Mouse (Mus musculus): Measurements from ENCODE around the gene Gpr107.

Gene Gpr107

DNA sequence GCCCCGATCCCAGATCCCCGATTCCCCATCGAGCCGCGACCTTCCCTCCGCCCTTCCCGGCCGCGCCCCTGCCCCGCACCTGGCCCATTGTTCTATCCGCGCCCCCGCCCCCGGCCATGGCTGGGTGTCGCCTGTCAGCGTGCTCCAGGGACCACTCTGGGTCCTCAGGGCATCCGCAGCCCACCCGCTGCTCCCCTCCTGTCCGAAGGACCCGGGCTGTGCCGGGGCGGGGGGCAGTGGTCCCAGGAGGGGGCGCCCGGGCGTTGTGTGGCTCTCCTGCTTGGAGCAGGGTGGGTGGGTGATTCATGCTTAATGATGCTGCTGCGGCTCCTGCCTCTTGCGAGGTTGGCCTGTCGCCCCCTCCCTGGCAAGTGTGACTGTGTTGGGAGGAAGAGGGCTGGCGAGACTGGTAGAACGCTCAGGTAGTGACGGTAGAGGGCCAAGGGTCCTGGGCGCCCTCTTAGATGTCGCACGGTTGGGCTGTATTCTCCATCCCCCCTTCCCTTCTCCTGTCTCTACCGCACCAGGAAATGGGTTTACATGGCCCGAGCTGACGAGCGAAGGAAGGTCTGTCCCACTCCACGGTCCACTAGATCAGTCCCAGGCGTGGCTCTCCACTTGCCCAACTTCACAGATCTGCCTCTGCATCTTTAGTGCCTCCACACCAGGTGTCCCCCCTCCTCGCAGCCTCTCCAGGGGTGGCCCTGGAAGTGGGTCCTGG is 94.3 kb downstream of the Gpr107 start:
- peak; percentile 61 for DNase-seq (ENCODE audit: low spot score)

DNA sequence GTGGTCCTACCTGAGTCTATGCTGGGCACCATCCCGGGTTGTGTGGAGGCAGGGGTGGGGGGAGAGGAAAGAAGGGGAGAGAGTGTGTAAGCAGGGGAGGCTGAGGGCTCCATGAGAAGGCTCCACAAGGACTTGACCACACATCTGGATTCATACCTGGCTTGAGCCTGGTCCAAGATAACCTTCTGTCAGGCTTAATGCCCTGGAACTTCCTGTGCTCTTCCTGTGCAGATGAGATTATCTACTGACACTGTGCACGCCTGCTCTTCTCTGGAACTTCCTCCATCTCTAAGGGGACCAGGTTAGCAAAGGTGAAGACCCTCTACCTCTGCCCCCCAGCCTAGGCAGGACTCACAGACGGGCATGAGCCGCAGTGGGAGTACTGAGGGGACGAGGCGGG is 96.7 kb downstream of the Gpr107 start:
- no peak for DNase-seq (ENCODE audit: low spot score)

DNA sequence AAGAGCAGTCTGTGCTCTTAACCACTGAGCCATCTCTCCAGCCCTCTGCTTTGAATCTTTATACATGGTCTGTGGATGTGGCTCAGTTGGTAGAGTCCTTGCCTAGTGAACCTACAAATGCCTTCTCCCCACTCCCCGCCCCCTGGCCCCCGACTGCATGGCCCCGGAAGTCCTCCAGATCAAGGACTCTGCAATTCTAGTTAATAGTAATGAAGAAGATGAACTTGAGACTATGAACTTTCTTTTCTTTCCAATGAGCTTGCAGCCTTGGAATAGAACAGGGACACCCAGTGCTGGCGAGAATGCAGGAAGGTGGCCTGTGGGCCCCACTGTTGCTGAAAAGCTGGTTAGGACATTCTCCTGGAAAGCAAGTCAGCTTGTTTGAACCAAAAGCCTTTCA is 100.1 kb downstream of the Gpr107 start:
- no peak for DNase-seq (ENCODE audit: low spot score)

DNA sequence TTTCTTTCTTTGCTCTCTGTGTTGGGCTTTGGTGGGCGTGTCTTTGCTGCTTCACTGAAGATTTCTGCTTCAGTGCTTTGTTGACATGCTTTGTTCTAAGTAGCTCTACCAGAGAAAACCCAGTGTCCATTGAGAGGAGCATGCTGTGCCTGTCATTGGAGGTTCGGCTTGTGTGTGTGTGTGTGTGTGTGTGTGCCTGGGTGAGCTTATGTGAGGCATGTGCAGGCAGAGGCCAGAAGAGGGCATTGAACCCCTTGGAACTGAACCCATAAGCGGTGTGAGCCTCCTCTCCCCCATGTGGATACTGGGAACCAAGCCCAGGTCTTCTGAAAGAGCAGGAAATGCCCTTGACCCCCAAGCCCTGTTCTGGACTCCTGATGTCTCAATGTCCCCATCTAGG is 101.3 kb downstream of the Gpr107 start:
- DNase-seq (ENCODE audit: low spot score), result peak; percentile 42

DNA sequence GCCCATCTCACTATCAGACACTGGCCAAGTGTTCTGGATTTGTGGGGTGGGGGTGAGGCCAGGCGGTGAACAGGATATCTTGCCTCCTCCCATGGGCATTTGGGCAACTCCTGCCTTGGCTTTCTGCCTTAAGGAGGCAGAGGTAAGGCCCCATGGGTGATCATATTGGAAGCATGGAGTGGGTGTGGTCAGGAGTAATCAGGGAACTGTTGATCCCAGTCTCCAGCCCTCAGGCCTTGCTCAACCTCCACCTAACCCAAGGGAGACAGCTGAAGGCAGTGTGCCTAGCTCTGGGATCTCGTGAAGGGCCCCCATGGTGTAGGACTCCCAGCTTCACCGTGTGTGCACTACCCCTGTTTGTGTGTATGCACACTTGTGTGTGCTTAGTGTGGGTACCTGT is 102.7 kb downstream of the Gpr107 start:
- DNase-seq (ENCODE audit: low spot score), result no peak

DNA sequence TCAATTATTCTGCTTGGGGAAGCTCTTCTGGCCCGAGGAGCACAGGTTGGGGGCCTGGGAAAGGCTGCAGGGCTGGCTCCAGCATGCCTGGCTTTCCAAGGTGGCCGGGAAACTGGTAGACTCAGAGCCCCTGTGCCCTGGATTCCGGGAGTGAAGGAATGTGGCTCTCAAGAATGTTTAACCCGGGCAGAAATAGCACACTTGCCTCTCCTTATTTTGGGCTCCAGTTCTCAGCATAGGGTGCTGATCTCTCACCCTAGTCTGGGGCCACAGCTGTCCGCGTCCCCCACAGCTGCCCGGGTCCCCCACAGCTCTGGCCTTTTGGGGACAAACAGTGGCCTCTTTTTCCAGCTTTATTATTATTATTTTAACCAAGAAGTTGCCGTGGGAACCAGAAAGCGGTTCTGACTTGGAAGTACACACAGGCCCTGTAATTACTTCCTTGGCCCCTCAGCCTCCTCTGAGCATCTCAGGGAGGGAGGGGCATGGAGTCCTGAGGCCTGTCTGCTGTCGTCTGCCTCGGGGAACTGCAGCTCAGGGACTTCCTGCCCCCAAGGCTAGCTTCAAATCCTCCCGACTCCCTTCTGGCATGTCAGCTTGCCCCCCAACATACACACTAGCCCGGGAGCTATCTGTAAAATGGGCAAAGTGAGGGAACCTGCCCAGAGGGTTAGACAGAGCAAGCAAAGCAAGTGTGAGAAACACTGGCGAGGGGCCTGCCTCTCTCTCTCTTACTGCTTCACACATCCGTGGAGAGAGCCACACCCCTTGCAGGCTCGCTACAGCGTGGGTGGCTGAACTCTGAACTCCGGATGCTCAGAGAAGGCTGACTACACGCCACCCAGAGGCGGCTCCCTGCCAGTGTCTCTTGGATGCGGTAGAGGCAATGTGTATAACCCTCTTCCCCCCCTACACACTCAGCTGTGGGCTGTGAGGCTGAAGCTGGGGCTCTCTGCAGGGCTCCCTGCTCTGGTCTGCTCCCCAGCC is 104.1 kb downstream of the Gpr107 start:
- DNase-seq (ENCODE audit: low spot score), result peak; percentile 77

DNA sequence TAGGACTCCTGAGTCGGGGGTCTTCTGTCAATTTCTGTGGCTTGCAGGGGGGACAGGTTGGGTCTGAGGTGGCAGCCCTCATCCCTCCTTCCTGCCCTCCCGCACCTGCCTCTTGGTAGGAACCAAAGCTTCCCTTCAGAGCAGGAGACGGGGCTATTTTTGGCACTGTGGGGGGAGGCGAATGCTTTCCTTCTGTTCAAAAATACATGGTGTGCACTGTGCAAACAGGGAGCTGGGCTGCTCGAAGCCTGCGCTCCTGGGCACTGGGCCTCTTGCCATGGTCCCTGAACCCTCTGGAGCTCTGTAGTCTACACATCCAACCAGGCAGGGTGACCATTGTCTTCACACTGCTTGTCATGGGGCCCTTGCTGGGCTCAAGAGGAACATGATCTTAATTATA is 105.0 kb downstream of the Gpr107 start:
- no peak for DNase-seq (ENCODE audit: low spot score)

DNA sequence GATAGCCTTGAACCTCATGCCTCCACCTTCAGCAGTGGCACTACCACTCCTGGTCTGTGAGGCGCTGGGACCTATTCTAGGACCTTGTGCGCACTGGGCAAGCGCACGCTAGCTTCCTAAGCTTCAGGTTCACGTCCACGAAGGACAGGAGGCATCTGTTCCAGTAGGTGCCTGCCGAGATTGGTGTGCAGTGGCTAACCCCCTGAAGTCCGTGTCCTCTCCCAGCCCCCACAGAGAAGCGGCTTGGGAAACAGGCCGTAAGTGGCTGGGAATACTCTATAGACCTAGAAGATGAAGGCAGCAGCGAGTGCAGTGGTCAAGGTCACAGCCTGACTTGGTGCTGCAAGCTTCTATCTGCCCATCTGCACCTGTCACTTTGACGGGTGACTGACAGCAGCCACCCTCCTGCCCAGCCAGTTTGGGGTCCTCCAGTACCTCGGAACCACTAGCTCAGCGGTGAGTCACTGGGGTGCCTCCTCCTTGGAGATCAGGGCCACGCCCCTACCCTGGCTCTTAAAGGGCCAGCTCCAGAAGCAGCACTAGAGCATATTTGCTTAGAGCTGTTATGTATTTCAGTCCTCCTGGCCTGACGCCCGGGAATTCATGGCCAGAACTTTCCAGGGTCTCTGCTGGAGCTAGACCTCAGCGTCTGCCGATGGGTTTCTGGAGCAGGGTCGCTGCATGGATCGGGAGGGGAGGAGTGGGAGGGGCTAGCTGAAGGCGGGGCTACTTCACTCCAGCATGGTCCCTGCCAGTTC is 106.7 kb downstream of the Gpr107 start:
- DNase-seq (ENCODE audit: low spot score), result peak; percentile 76

DNA sequence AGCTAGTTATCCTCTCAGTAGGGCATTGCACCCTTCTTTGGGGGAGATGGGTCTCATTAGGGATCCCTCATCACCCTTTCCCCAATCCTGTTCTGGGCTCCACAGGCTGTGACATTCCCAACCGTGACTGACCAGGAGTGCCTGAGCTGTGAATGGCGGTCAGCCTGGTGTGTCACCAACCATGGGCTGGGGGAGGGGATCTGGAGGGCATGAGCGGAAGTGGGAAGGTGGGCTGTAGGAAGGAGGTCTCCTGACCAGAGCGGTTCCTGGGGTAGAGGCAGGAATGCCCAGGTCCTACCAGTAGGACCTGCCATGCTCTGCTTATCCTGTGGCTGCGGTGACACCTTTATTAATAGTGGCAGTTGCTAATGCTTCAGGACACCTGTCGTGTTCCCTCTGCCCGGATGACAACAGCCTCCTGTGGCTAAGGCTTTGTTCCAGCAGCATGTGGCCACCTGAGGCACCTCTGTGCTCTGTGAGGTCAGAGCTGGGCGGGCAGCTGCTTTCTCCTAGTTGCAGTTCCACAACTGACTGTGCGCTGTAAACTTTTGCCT is 107.3 kb downstream of the Gpr107 start:
- DNase-seq (ENCODE audit: low spot score), result no peak

DNA sequence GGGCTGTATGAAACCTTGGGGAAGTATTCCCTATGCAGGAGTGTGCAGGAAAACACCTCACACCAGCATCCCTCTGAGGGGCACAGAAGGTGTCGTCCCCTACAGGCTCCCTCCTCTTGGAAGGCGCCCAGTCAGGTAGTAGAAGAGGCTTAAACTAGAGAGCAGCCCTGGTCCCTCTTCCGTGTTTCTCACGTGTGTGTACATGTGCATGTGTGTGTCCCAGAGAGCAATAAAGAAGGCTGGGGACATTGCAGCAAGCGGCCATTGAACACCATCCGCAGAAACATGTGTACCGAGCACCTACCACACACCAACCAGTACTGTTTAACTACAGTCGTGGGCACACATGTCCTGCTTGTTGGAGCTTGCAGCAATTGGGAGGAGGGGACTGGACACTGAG is 108.4 kb downstream of the Gpr107 start:
- DNase-seq (ENCODE audit: low spot score), result no peak

DNA sequence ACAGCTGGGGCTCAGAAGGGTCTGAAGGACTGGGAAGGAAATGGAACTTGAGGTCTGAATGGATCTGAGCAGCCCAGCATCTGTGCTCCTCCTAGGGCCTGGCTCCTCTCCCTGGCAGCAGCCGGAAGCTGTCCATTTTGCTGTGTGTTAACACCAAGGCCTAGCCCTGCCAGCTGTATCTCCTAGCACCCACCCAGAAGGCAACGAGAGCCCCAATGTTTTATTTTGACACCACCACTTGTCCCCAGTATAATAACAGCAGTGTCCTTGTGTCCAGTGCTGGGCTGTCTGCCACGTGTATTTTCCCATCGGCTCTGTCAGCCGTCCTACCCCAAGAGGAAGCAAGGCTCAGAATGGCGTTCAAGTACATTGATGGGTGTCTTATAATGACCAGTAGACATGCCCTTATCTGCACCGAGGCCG is 110.9 kb downstream of the Gpr107 start:
- DNase-seq (ENCODE audit: low spot score), result no peak

DNA sequence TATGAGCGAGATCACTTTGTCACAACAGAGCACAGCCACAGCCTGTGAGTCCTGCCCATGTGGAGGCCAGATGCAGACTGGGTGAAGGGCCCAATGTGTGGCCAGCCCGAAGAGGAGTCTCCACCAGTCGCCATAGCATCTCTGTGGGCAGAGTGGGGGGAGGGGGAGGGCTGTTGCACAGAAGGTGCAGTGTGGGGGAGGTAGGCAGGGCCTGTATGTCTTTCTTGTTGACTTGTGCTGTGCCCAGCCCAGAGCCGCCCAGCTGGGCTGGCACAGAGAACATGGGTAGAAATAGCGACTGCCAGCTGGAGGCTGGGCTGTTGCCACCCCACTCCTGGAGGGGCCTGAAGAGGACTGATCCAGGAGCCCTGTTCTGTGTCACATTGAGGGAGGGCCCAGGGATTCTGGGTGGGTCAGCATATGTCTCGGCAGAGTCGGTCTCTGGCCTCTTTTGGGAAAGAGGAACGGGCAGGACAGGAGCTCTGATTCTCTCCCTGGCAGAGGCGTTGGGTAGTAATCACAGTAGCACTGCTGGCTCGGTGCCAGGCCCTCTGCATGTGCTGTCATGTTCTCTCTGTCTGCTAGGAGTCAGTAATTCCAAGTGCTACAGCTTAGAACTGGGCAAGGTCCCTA is 111.7 kb downstream of the Gpr107 start:
- no peak for DNase-seq (ENCODE audit: low spot score)

DNA sequence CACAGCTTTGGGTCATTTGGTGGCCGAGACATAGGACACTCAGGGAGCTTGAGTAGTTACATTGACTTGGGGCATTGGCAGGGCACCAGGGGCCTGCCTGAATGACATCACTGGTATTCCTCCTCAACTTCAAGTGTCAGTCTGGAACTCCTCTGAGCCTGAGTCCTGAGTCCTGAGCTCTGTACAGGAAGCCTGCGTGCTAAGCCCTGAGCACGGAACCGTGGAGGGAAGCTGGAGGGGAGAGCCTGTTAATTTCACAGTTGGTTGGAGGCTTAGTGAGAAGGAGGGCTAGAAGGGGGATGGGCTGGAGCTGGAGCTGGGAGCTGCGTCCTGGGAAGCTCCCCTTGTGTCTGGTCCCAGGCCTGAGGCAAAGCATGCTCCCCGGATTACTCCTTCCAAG is 115.3 kb downstream of the Gpr107 start:
- DNase-seq (ENCODE audit: low spot score), result peak; percentile 41
